Mouse (Mus musculus): ENCODE measurements around the gene Gm5108. TPM values are rescaled to one million over a fixed set of nuclear protein-coding genes. Genes with fewer than 3 reads are reported as not detected.

The Gm5108 gene
- polyA plus RNA-seq, 1 experiment: not detected

DNA sequence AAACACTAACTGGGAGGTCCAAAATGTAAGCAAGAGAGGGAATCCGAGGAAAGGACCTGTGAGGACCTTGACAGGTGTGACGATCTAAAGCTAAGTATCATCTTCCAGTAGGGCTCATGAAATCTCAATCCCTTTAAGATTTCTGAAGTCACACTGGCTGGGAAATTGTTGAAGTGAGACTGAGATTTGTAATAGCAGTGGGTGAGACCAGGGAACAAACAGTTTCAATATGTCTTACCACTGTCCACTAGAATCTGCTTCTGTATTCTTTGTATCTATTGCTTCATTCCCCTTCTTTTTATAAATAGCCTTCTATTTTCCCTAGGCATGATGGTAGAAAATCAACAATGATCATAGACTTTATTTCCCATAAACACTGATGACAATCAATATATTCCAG, 79.4 kb downstream of the Gm5108 start:
- no peaks in the 10 kb centered on the region for H3K4me1 ChIP-seq (ENCODE audit: control insufficient read depth, insufficient read depth, low read length)
- no peak overlapping the region for H3K27ac ChIP-seq (ENCODE audit: insufficient read depth, low read depth, low read length)
- no peaks in the 10 kb centered on the region for H3K36me3 ChIP-seq (ENCODE audit: control insufficient read depth, insufficient read depth, low read length)
- TF ChIP-seq CTCF (conservative IDR thresholded peaks at IDR 0.05; ENCODE audit: insufficient read depth, insufficient read length, low read depth, low read length) (no peak), POLR2A (IDR thresholded peaks at IDR 0.05; ENCODE audit: low read depth, low read length) (no peak)
- no peak for DNase-seq
- H3K4me3 ChIP-seq (ENCODE audit: insufficient read depth, low read depth, low read length): no peak overlapping the region
- 44% methylated on average over 2 of the region's 2 CpGs for WGBS
- no peaks in the 10 kb centered on the region for H3K27me3 ChIP-seq (replicated peaks; ENCODE audit: control insufficient read depth, insufficient read depth, low read length)

Other genes with a start within 250 kb of the Gm5108 start
- gene Atp8a1, start 94.2 kb upstream of the Gm5108 start, polyA plus RNA-seq (2012; rRNA removed): 5.1 and 9.0 TPM in 2 replicates
- not detected in 2 replicates for gene Gm21905, start 4.8 kb downstream of the Gm5108 start, polyA plus RNA-seq (2012; rRNA removed)
- gene Grxcr1, start 90.2 kb downstream of the Gm5108 start, polyA plus RNA-seq (2012; rRNA removed): not detected in 2 replicates

All from kidney, adult 2 months (tissue).